Mouse (Mus musculus): ENCODE results near the gene Eif2b5. TPM values are rescaled to one million over a fixed set of nuclear protein-coding genes. Genes with fewer than 3 reads are reported as not detected.

Eif2b5 gene
- polyA plus RNA-seq, 1 experiment from 2014 or later: 137 TPM

- Histone ChIP-seq H3K9me3 (no peaks in the 10 kb centered on the region), H3K4me1 (peaks cover 21% of the 10 kb centered on the region), H3K4me2 (replicated peaks) (no peak overlapping the region), H3K27me3 (no peaks in the 10 kb centered on the region), H3K9ac (no peak overlapping the region), H3K27ac (no peak overlapping the region), H3K4me3 (no peak overlapping the region), H3K36me3 (peaks cover 73% of the 10 kb centered on the region)
- ATAC-seq (ENCODE audit: insufficient number of reproducible peaks, insufficient read depth, low FRiP score, low TSS enrichment): no peak
- 89% methylated on average over 4 of the region's 4 CpGs for WGBS
Measured at GRCm38 (mm10) chr16:20540438-20540837, 41.8 kb downstream of the Eif2b5 start.

DNA sequence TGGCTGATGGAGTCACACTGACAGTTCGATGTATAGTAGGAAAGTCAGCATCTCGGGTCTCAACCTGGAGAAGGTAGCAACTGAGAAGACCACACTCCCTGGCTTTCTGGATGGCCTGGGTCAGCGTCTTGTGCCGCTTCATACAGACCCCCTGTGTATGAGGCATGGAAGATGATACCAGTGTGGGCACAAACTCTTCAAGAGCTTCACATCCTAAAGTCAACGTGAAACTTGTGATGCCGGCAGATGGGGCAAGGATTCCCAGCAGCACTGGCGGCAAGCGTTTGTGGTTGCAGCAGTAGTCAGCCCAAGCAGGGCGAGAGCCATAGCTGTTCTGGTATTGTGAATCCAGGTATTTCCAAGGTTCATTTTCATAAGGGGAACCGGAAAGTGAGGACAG lies 47.1 kb downstream of the Eif2b5 start:
- H3K9me3 ChIP-seq: no peaks in the 10 kb centered on the region
- H3K27me3 ChIP-seq: no peaks in the 10 kb centered on the region
- no peak overlapping the region for H3K9ac ChIP-seq
- H3K4me3 ChIP-seq: no peak overlapping the region
- H3K4me1 ChIP-seq: peaks cover 15% of the 10 kb centered on the region
- 95% methylated on average over 10 of the region's 10 CpGs for WGBS
- H3K4me2 ChIP-seq (replicated peaks): no peak overlapping the region
- H3K27ac ChIP-seq: no peak overlapping the region
- no peak for ATAC-seq (ENCODE audit: insufficient number of reproducible peaks, insufficient read depth, low FRiP score, low TSS enrichment)
- H3K36me3 ChIP-seq: peaks cover 61% of the 10 kb centered on the region

DNA sequence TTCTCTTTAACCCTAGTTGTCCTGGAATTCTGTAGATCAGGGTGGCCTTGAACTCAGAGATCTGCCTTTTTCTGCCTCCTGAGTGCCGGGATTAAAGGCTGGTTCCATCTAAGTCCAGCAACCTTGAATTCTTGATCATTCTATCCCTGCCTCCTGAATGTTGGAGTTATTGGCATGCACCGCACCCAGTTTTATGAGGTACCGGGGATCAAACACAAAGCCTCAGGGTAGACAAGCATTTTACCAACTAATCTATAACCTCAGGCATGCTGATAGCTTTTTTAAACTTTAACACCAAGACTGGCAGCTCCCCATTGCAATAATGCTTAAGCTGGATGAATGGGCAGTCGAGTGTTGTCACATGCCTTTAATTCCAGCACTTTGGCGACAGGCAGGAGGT lies 48.8 kb downstream of the Eif2b5 start:
- H3K4me2 ChIP-seq (replicated peaks): peak overlapping the region; percentile 78
- no peak for ATAC-seq (ENCODE audit: insufficient number of reproducible peaks, insufficient read depth, low FRiP score, low TSS enrichment)
- no peaks in the 10 kb centered on the region for H3K9me3 ChIP-seq
- peaks cover 15% of the 10 kb centered on the region for H3K4me1 ChIP-seq
- peak overlapping the region; percentile 48 for H3K9ac ChIP-seq
- peak overlapping the region; percentile 57 for H3K27ac ChIP-seq
- peak overlapping the region; percentile 81 for H3K4me3 ChIP-seq
- H3K27me3 ChIP-seq: no peaks in the 10 kb centered on the region
- WGBS: 56% methylated on average over 5 of the region's 5 CpGs
- H3K36me3 ChIP-seq: peaks cover 60% of the 10 kb centered on the region

GRCm38 (mm10) chr16:20548096-20548948 lies 49.7 kb downstream of the Eif2b5 start, which contains the start of gene Abcf3:
TSS of gene Abcf3 (plus strand) at chr16:20548577.
- Histone ChIP-seq H3K27me3 (no peaks in the 10 kb centered on the region), H3K27ac (peak within 1 kb of the TSS; percentile 57), H3K4me3 (peak within 1 kb of the TSS; percentile 81), H3K9me3 (no peaks in the 10 kb centered on the region), H3K9ac (peak within 1 kb of the TSS; percentile 86), H3K36me3 (peaks cover 62% of the 10 kb centered on the region), H3K4me1 (peaks cover 15% of the 10 kb centered on the region), H3K4me2 (replicated peaks) (peak within 1 kb of the TSS; percentile 78)
- ATAC-seq (ENCODE audit: insufficient number of reproducible peaks, insufficient read depth, low FRiP score, low TSS enrichment): peak; percentile 97
- under 1% methylated on average over 56 of the region's 56 CpGs for WGBS

- Histone ChIP-seq H3K4me3 (peak overlapping the region; percentile 81), H3K27me3 (no peaks in the 10 kb centered on the region), H3K9me3 (no peaks in the 10 kb centered on the region), H3K36me3 (peaks cover 62% of the 10 kb centered on the region), H3K4me1 (peaks cover 15% of the 10 kb centered on the region), H3K4me2 (replicated peaks) (peak overlapping the region; percentile 78), H3K27ac (no peak overlapping the region), H3K9ac (peak overlapping the region; percentile 86)
- no peak for ATAC-seq (ENCODE audit: insufficient number of reproducible peaks, insufficient read depth, low FRiP score, low TSS enrichment)
- 55% methylated on average over 9 of the region's 9 CpGs for WGBS
Measured at GRCm38 (mm10) chr16:20549161-20549560, 50.5 kb downstream of the Eif2b5 start.

- 92% methylated on average over 5 of the region's 5 CpGs for WGBS
- Histone ChIP-seq H3K9ac (no peak overlapping the region), H3K4me3 (no peak overlapping the region), H3K4me1 (peaks cover 15% of the 10 kb centered on the region), H3K4me2 (replicated peaks) (no peak overlapping the region), H3K9me3 (no peaks in the 10 kb centered on the region), H3K27me3 (no peaks in the 10 kb centered on the region), H3K36me3 (peaks cover 54% of the 10 kb centered on the region), H3K27ac (no peak overlapping the region)
- no peak for ATAC-seq (ENCODE audit: insufficient number of reproducible peaks, insufficient read depth, low FRiP score, low TSS enrichment)
Measured at GRCm38 (mm10) chr16:20551691-20552090, 53.1 kb downstream of the Eif2b5 start.

GRCm38 (mm10) chr16:20552594-20552993 lies 54.0 kb downstream of the Eif2b5 start:
- ATAC-seq (ENCODE audit: insufficient number of reproducible peaks, insufficient read depth, low FRiP score, low TSS enrichment): no peak
- Histone ChIP-seq H3K36me3 (peaks cover 57% of the 10 kb centered on the region), H3K9ac (no peak overlapping the region), H3K4me3 (no peak overlapping the region), H3K27ac (no peak overlapping the region), H3K9me3 (no peaks in the 10 kb centered on the region), H3K4me2 (replicated peaks) (no peak overlapping the region), H3K4me1 (peaks cover 11% of the 10 kb centered on the region), H3K27me3 (no peaks in the 10 kb centered on the region)
- 77% methylated on average over 1 of the region's 1 CpGs for WGBS

- H3K4me1 ChIP-seq: no peaks in the 10 kb centered on the region
- no peak overlapping the region for H3K9ac ChIP-seq
- no peak for ATAC-seq (ENCODE audit: insufficient number of reproducible peaks, insufficient read depth, low FRiP score, low TSS enrichment)
- no peak overlapping the region for H3K27ac ChIP-seq
- H3K27me3 ChIP-seq: no peaks in the 10 kb centered on the region
- no peak overlapping the region for H3K4me3 ChIP-seq
- WGBS: 91% methylated on average over 6 of the region's 6 CpGs
- no peak overlapping the region for H3K4me2 ChIP-seq (replicated peaks)
- no peaks in the 10 kb centered on the region for H3K9me3 ChIP-seq
- peaks cover 79% of the 10 kb centered on the region for H3K36me3 ChIP-seq
Measured at GRCm38 (mm10) chr16:20555000-20555399, 56.4 kb downstream of the Eif2b5 start.

- ATAC-seq (ENCODE audit: insufficient number of reproducible peaks, insufficient read depth, low FRiP score, low TSS enrichment): no peak
- H3K36me3 ChIP-seq: peaks cover 80% of the 10 kb centered on the region
Measured at GRCm38 (mm10) chr16:20557381-20557780, 58.8 kb downstream of the Eif2b5 start.

More at GRCm38 (mm10) chr16:20557381-20557780, 58.8 kb downstream of the Eif2b5 start:
- Histone ChIP-seq H3K4me3 (no peak overlapping the region), H3K4me2 (replicated peaks) (no peak overlapping the region), H3K27ac (no peak overlapping the region), H3K4me1 (no peaks in the 10 kb centered on the region), H3K27me3 (no peaks in the 10 kb centered on the region), H3K9ac (no peak overlapping the region), H3K9me3 (no peaks in the 10 kb centered on the region)
- 77% methylated on average over 7 of the region's 7 CpGs for WGBS

Other genes with a start within 250 kb of the Eif2b5 start
- gene Parl, start 196.4 kb upstream of the Eif2b5 start, polyA plus RNA-seq (2016; fragmentation: Nextera tagmentation; extraction: Ambion mirVana): 89.8 and 95.2 TPM in 2 replicates
- not detected in 2 replicates for gene Cyp2ab1, start 173.4 kb upstream of the Eif2b5 start, polyA plus RNA-seq (2016; fragmentation: Nextera tagmentation; extraction: Ambion mirVana)
- 99.6 and 107 TPM in 2 replicates for gene Abcc5, start 72.4 kb upstream of the Eif2b5 start, polyA plus RNA-seq (2016; fragmentation: Nextera tagmentation; extraction: Ambion mirVana)
- 33.1 and 33.2 TPM in 2 replicates for gene Dvl3, start 18.2 kb downstream of the Eif2b5 start, polyA plus RNA-seq (2016; fragmentation: Nextera tagmentation; extraction: Ambion mirVana)
- 657 and 677 TPM in 2 replicates for gene Ap2m1, start 36.7 kb downstream of the Eif2b5 start, polyA plus RNA-seq (2016; fragmentation: Nextera tagmentation; extraction: Ambion mirVana)
- gene Abcf3, start 49.8 kb downstream of the Eif2b5 start, polyA plus RNA-seq (2016; fragmentation: Nextera tagmentation; extraction: Ambion mirVana): 72.4 and 79.1 TPM in 2 replicates
- gene Vwa5b2, start 90.7 kb downstream of the Eif2b5 start, polyA plus RNA-seq (2016; fragmentation: Nextera tagmentation; extraction: Ambion mirVana): 3.7 TPM in 2 replicates
- 30.5 and 31.4 TPM in 2 replicates for gene Eef1akmt4, start 112.8 kb downstream of the Eif2b5 start, polyA plus RNA-seq (2016; fragmentation: Nextera tagmentation; extraction: Ambion mirVana)
- not detected in 2 replicates for gene Gm49333, start 112.8 kb downstream of the Eif2b5 start, polyA plus RNA-seq (2016; fragmentation: Nextera tagmentation; extraction: Ambion mirVana)
- gene Alg3, start 112.9 kb downstream of the Eif2b5 start, polyA plus RNA-seq (2016; fragmentation: Nextera tagmentation; extraction: Ambion mirVana): 36.9 and 39.9 TPM in 2 replicates
- 2.1 and 2.4 TPM in 2 replicates for gene Camk2n2, start 122.5 kb downstream of the Eif2b5 start, polyA plus RNA-seq (2016; fragmentation: Nextera tagmentation; extraction: Ambion mirVana)
- gene Ece2, start 131.0 kb downstream of the Eif2b5 start, polyA plus RNA-seq (2016; fragmentation: Nextera tagmentation; extraction: Ambion mirVana): 7.5 and 7.7 TPM in 2 replicates
- gene Psmd2, start 152.8 kb downstream of the Eif2b5 start, polyA plus RNA-seq (2016; fragmentation: Nextera tagmentation; extraction: Ambion mirVana): 396 and 401 TPM in 2 replicates
- 213 and 218 TPM in 2 replicates for gene Eif4g1, start 169.5 kb downstream of the Eif2b5 start, polyA plus RNA-seq (2016; fragmentation: Nextera tagmentation; extraction: Ambion mirVana)
- 7.2 and 7.7 TPM in 2 replicates for gene Fam131a, start 194.4 kb downstream of the Eif2b5 start, polyA plus RNA-seq (2016; fragmentation: Nextera tagmentation; extraction: Ambion mirVana)
- 110 and 118 TPM in 2 replicates for gene Polr2h, start 218.8 kb downstream of the Eif2b5 start, polyA plus RNA-seq (2016; fragmentation: Nextera tagmentation; extraction: Ambion mirVana)
- 28.8 and 31.6 TPM in 2 replicates for gene Clcn2, start 218.9 kb downstream of the Eif2b5 start, polyA plus RNA-seq (2016; fragmentation: Nextera tagmentation; extraction: Ambion mirVana)
- 4.7 and 5.9 TPM in 2 replicates for gene Chrd, start 234.3 kb downstream of the Eif2b5 start, polyA plus RNA-seq (2016; fragmentation: Nextera tagmentation; extraction: Ambion mirVana)
- 0.96 and 1.2 TPM in 2 replicates for gene Thpo, start 235.7 kb downstream of the Eif2b5 start, polyA plus RNA-seq (2016; fragmentation: Nextera tagmentation; extraction: Ambion mirVana)

Measured in embryonic facial prominence, embryonic 12.5 days (tissue).